Mouse (Mus musculus): ENCODE results near the gene Csnk1d.

Gene Csnk1d

DNA sequence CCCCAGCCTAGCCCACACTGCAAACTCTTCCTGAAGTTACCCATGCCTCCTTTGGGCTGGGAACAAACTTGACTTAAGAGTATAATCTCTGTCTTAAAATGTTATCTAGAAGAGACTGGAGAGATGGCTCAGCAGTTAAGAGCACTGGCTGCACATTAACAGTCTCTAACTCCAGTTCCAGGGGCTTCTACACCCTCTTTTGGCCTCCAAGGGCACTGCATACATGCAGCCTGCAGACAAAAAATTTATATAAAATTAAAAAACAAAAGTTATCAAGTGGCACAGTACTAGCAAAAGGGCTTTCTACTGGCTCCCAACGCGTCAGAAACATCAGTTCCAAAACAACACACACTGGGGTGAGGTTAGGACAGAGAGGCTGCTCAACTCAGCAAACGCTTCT lies 3.5 kb downstream of the Csnk1d start:
- CTCF ChIA-PET, result no interaction called here

DNA sequence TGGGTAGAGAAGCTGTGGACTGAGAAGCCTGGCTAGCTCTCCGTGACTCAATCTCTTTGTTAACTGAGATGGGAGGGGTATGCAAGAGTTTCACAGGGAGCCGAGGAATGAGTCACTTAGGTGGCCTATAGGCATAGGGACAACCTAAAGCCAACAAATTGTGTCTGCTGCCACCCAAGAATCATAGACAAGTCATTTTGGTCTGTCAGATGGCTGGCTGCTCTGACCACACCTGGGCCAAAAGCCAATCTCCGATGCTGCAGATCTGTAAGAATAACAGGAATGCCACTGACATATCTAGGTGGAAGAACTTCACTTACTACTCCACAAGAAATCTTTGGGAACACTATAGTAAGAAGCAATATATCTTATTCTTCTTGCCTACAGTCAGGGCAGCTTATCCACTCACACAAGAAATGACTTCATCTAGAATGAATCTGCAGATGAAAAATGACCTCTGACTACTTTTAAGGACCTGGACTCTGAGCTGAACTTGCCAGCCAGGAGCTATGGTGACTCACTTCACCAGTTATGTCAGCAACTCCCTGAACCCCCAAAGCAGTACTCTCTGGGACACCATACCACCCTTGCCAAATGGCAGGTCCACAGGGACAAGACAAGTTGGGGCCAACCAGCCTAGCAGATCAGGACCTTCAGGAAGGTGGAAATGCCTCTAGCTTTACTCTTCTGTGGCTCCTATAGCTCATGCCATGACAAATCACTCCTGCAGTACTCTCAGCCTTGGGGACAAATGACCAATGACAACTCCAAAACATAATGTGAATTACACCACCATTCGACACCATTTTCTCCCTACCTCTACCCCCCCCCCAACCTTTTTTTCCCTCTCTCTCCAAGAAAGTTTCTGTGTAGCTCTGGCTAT lies 6.4 kb downstream of the Csnk1d start:
- CTCF ChIA-PET, result interaction anchor here (0.7 kb wide), 1 partner anchor 24 kb away, joined by 8 read pairs; no protein-coding TSS in a partner anchor

DNA sequence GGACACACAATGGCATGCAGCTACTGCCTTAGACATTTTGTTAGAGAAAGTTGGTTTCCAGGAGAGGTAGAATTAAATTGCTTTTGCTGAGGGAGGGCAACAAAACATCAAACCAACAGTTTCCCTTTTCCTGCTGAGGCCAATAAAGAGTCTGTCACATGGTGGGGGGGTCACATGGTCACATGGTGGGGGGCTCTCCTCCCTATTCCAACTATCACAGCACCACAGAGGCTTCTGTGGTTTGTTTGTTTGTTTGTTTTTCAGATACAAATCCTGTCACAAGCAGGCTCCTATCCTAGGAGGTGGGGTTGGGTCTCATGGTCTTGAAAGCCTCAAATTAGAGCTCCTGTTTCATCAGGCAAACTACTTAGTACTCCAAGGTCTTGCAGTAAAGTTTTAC lies 8.7 kb downstream of the Csnk1d start:
- CTCF ChIA-PET, result interaction anchor here (1.2 kb wide), 1 partner anchor 9 kb away, joined by 3 read pairs; no protein-coding TSS in a partner anchor

DNA sequence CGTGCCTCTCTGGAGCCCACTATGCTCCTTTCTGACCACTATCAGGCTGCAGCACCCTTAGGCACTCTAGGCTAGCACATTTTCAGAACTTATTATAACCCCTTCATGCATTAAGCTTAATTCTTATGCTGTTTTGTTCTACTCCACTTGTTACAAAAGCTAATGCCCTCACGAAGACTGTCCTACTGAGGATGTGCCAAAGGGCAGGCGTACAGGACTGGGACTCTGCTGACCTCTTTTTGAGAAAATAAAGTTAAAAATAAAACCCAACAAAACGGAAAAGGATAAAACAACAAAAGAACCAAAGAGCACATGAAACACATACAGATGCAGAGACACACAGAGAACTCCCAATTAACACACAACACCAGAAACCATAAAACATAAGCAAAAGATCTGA lies 9.5 kb downstream of the Csnk1d start:
- CTCF ChIA-PET, result no interaction called here

DNA sequence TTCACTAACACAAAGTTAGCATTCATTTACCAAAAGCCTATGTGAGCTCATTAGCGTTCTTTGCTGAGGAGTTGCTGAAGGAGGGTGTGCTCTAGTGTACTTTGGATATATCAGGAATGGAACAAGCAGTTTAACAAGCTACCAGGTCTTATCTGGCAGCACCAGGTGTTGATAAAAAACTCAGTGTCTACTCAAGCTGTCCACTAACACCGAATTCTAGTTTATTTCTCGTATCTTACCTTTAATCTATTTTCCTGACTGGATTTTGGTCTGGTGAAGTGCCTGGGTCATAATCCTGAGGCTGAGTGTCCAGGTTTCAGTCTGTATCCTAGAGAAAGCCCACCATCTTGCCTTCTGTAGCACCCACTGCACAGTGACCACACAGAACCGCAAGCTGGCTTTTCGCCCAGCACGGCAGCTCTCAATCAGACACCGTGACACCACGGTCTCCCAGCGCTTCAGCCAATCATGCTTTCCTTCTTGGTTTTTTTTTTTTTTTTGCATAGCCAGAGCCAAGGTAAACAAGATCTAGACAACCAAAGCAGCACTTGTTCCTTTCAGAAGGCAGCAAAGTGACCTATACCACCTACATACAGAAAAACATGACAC lies 10.6 kb downstream of the Csnk1d start:
- CTCF ChIA-PET, result interaction anchor here (0.7 kb wide), 1 partner anchor 54 kb away, joined by 3 read pairs; no protein-coding TSS in a partner anchor

DNA sequence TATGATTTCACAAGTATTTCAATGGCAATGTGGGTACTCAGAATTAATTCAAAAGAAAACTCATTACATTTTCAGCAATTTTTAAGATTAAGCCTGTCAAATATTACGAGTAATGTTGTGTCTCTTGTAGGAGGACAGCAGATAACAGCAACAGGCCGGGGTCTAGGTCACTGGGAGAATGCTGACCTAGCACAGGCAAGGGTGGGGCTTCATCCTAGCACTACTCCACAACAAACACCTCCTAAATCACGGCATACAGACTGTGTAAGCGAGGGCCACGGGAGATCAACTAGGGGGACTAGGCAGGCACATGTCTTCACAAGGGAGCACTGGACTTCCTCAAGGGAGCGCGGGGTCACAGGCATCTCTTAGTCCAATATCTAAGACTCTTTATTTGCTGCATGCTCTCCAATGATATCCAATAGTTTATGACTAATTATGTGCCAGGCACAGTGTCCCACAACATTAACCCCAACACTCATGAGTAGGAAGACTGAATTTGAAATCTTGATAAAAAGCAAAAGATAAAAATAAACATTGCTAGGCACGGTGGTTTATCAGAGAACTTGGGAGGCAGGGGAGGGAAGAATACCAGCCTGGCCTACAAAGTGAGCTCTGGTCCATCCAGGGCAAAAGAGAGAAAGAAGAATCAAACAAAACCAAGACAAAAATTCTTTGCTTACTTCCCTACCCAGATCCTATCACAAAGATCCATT lies 11.3 kb downstream of the Csnk1d start:
- CTCF ChIA-PET, result interaction anchor here (0.7 kb wide), 1 partner anchor 54 kb away, joined by 3 read pairs; no protein-coding TSS in a partner anchor

DNA sequence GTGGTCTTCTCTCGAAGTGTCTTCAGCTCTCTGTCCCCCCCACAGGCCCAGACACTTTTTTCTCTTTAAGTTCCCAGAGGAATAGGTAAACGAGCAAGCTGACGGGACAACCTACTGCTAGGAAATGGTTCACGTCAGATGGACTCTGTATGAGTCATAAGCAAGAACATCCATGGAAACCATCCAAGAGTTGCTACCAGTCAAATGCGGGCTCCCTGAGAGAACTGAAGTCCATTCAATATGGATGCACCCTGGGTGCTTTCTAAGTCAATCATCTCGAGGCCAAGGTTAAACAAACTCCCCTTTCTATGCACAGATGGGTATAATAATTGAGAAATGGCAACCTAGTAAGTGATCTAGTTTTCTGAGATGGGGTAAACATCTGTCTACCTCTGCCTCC lies 17.8 kb downstream of the Csnk1d start:
- CTCF ChIA-PET, result interaction anchor here (1.4 kb wide), 1 partner anchor 9 kb away, joined by 3 read pairs; no protein-coding TSS in a partner anchor

DNA sequence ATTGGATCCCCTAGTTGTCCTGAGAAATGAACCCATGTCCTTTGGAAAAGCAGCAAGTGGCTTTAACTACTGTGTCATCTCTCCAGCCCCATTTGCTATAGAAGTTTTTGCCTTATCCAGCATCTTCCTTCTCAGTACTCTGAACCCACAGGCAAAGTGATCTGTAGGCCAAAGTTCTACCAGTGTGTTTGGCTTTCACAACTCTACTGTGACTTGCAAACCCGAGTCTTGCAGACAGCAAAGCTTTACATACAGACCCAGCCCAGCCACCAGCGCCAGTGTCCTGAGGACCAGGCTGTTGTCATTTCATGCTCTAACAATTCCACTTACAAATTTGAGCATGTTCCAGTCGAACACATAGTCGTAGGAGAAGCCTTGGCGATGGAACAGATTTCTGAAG lies 19.9 kb downstream of the Csnk1d start:
- CTCF ChIA-PET, result no interaction called here

DNA sequence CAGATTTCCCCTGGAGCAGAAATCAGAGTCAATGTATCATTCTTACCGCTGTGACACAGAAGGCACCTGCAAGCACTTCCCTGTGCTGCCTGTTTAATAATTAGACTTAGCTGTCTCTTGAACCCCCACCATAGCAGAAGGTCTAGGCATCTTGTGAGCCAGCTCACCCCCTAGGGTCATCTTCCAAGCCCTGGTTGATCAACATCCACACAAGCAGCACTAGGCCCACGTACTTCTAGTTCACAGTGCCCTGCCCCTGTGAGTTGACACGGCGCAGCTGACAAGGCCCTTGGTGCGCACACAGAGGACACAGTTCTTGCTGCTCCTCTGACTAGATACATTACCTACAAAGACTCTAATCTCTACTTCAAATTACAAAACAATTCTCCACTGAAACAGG lies 21.4 kb downstream of the Csnk1d start:
- CTCF ChIA-PET, result interaction anchor here (0.6 kb wide), 1 partner anchor 617 kb away, joined by 3 read pairs; no protein-coding TSS in a partner anchor

DNA sequence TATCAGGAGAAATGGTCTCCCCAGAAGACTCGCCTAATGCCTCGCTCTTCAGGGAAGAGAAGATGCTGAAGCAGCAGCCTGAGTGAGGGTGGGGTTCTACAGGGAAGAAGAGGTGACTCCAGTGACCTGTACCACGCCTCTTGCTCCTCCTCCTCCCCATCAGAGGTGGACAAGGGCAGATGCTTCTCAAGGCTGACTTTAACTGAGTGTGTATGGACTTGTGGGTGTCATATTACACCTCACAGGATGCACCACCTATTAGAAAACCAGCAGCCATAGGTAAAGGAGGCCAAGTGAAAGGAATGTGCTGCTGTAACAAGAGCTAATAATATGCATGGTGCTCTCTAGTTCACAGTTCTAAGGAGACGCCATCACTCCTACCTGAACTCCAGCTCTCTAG lies 25.5 kb downstream of the Csnk1d start:
- CTCF ChIA-PET, result no interaction called here

DNA sequence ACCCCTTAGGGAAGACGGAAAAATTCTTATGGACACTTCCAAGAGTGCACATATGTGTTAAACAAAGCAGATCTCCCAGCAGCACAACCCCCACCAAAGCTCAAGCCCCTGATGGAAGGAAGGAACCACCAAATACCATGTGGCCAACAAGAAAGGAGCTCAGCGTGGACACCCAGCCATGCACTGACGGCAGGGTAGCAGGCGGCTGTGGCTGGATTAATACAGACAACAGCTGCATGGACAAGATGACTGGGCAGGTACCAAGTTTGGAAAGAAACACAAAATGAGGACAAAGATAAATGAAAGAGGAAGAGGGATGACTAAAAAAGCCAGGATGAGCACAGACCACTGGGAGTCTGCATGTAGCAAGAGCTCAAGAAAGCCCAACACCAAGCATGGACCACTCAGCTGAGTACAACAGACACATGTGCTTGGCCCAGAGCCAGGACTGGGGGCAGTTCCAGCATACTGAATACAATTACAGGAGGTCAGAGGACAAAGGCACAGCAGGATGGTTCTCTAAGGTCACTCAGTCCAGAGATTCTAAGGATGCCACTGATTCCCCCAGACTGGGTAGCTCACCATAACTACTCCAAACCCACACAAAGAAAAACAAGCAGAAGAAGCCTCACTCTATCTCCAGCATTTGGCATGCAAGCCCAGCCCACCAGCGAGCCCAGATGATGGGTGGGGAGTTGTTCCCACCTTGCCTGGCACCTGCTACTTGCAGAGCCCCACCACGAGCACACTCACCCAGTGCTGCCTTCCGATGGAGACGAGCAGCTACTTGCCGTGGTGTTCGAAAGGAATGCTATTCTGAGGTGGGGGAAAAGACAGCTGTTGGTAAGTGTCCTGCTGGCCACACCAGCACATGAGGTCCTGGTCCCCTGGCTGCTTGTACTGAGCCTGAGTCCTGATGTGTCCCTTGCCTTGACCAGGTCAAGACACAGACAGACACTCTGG lies 26.7 kb downstream of the Csnk1d start:
- CTCF ChIA-PET, result no interaction called here

DNA sequence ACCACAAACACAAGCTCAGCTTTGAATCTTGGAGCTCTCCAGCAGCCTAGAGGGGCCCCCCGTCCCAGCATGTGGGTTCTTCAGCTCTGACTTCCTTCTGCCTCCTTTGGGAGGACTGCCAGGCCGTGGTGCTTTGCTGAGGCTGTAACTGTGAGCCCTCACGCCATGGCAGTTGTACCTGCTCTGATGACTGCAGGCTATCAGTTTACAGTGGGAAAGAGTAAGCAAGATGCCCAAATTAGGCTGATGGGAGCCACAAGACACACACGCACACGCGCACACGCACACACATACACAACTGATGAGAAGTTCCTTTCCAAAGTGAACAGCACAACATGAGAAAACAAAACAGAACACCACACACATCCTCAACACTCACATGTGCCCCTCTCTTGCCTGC lies 28.2 kb downstream of the Csnk1d start:
- CTCF ChIA-PET, result interaction anchor here (0.7 kb wide), 1 partner anchor 28 kb away, joined by 5 read pairs; no protein-coding TSS in a partner anchor

DNA sequence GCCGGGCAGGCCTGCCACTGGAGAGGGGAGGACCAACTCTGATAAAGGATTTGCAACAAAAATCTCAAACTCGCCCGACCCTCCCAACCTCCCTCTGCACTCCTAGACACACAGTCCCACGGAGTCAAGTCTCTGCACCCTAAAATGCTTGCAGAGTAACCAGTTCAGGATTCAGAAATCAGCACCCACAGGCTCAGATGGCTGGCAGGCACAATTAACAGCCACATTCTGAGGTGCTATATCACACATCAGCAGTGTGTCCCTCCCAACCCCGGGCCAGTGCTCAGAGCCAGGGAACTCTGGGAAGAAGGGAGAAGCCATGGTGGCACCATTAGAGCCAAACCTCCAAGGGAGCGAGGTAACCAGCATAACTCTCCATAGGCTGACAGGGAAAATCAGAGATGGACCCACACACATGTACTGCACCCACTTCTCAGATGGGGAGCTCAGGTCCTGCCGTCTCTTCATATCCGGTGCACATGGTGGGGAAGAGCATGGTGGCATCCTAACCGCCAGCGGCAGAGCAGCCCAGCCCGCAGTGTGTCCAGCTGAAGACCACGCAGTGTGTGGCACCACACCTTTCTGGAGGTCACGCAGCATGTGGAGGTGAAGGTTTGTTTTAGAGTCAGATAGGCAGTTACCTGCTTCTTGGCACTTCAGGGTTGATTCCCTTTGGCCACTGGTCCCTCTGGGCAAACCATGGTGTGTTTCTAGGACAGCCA lies 28.9 kb downstream of the Csnk1d start:
- CTCF ChIA-PET, result no interaction called here

DNA sequence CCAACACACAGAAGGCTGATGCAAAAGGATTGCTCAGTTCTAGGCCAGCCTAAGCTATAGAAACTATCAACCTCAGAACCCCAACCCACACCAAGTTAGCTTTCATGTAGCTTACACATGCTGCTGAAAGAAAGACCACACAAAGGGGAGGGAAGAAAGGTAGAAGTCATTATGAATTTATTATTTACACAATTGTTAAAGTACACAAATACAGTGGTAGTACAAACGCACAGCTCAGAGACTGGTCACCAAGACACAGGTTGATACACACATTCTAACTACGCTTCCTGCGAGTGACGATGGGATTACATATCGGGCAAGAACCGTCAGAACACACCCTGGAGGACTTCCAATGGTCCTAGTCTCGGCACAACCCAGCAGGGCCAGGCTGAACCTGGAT lies 29.5 kb downstream of the Csnk1d start:
- CTCF ChIA-PET, result no interaction called here

DNA sequence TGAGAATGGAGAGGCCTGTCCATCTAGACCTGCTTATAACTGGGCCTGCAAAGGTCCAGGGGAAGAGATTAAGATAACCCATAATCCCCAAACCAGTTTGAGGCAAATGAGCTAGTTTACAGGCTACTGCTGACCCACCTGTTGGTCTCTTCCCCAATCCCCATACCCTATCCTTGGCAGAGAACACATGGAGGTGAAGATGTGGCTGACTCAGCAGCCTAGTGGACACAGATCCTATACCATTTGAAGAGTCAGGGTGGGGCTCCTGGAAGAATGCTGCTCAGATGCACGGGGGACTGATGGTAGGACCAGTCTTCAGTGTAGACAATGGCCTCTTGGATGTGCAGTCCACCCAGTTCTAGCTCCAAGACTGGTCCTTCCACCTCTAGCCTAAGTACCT lies 30.9 kb downstream of the Csnk1d start:
- CTCF ChIA-PET, result interaction anchor here (0.5 kb wide), 1 partner anchor 25 kb away, joined by 8 read pairs; no protein-coding TSS in a partner anchor

DNA sequence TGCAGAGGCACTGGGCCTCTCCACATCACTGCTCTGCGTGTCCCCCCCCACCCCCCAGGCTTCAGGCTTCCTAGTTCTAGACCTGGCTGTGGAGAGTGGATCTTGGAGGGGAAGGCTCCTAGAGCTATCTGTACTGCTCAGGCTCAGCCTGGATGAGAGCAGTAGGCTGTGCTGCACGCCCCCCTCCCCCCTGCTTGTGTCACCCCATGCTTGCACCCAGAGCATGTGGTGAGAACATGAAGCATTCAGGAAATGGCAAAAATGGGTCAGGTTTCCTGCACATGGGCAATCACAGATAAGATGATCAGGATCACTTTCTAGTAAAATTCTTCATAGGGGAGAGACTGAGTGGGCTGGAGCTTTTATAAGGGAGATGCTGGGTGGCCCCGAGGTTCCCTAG lies 31.6 kb downstream of the Csnk1d start:
- CTCF ChIA-PET, result interaction anchor here (0.5 kb wide), 1 partner anchor 361 kb away, joined by 6 read pairs; no protein-coding TSS in a partner anchor

DNA sequence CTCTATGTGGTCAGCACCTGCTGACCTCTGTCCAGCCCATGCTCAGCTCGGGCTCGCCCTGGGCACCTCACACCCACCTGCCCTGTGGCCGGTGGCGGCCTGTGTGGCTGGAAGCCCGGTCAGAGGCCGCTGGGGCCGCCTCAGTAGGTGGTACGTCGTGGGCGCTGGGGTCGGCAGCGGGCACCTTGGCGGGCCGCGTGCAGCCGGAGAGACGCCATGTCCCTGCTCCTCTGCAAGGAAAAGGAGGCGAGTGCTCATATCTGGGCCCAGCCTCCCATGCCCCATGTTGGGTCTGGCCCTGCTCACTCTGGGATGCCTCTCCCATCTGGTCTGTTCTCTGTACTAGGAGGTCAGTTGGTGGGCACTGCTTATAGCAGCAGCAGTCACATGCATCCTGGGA lies 32.1 kb downstream of the Csnk1d start:
- CTCF ChIA-PET, result no interaction called here

DNA sequence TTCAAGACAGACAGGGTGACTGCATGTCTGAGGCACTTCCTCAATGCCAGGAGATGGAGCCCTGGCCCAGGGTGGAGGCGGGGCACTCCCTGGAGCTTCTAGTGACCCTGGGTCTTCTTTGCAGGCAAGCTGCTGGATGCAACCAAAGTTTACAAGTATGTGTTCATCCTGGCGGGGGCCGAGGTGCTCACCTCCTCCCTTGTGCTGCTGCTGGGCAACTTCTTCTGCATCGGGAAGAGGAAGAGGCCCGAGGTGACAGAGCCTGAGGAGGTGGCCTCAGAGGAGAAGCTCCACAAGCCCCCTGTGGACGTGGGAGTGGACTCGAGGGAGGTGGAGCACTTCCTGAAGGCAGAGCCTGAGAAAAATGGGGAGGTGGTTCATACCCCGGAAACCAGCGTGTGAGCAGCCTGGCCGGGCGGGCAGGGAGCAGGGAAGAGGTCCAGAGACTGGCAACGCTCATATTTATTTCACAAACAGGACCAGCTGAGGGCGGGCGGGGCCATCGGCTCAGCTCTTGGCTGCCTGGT lies 33.3 kb downstream of the Csnk1d start:
- CTCF ChIA-PET, result no interaction called here

DNA sequence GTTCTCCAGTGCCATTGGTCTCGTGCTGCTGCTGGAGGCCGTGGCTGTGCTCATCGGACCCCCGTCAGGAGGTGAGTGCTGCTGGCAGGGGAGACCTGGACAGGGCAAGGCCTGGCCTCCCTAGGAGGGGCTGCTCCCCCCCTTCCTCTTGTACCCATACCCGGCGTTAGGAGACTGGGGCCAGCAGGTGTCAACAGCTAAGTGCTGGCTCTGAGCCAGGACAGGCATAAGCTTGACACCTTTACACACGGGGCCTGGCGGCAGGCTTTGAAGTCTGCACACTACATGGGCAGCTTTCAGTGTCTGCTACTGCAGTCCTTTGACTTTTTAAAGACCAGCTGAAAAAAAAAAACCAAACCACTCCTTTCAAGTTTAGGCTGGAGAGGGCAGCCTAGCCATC lies 34.1 kb downstream of the Csnk1d start:
- CTCF ChIA-PET, result no interaction called here

DNA sequence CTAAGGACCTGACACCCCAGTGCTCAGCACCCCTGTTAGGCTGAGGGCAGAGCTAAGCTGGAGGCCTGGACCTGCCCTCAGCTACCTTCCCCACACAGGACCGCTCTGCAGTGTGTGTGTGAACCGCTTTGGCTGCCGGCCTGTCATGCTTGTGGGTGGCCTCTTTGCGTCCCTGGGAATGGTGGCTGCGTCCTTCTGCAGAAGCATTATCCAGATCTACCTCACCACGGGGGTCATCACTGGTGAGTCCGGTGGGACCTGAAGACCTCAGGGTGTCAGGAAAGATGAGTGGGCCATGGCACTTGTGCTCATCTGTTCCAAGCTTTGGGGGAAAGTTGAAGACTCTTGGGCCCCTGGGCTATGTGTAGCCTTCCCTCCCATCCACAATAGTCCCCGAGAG lies 35.4 kb downstream of the Csnk1d start:
- CTCF ChIA-PET, result interaction anchor here (0.6 kb wide), 1 partner anchor 1725 kb away, joined by 10 read pairs; no protein-coding TSS in a partner anchor
